Mouse (Mus musculus) hindbrain, embryonic 15.5 days (tissue): ENCODE results near the gene Cyfip2. TPM values are rescaled to one million over a fixed set of nuclear protein-coding genes. Genes with fewer than 3 reads are reported as not detected.
"Not testable (repeated sequence)": the region's sequence is repeated elsewhere in the genome, so short reads cannot be mapped to it uniquely, and the experiment has no call there.

Source experiments
- ATAC-seq: fragments of 200-750 bp; cut with Nextera tagmentation; 2 replicates; pipeline ENCODE4 v1.8.0; 2017; ENCODE audit warnings: low read depth, moderate number of reproducible peaks, moderate TSS enrichment; ENCODE audit not compliant: low FRiP score
- H3K27ac ChIP-seq: fragments of 300-500 bp; sonication (generic); replicated peaks from 2 replicates; pipeline ENCODE4 v1.5.1; 2015; ENCODE audit warnings: mild to moderate bottlenecking, inconsistent platforms
- H3K27me3 ChIP-seq: fragments of 300-500 bp; sonication (generic); 2 replicates; pipeline ENCODE4 v1.6.1; 2015; ENCODE audit warnings: control low read depth, inconsistent platforms
- H3K36me3 ChIP-seq: fragments of 300-500 bp; sonication (generic); 2 replicates; pipeline ENCODE4 v1.6.1; 2015; ENCODE audit warnings: control low read depth, inconsistent platforms
- H3K4me1 ChIP-seq: fragments of 300-500 bp; sonication (generic); replicated peaks from 2 replicates; pipeline ENCODE4 v1.6.1; 2015; ENCODE audit warnings: control low read depth, inconsistent platforms
- H3K4me2 ChIP-seq: fragments of 300-500 bp; sonication (generic); 2 replicates; pipeline ENCODE4 v1.6.1; 2015; ENCODE audit warnings: moderate library complexity, mild to moderate bottlenecking, inconsistent platforms
- H3K4me3 ChIP-seq: fragments of 300-500 bp; sonication (generic); 2 replicates; pipeline ENCODE4 v1.5.1; 2015; ENCODE audit warnings: mild to moderate bottlenecking, inconsistent platforms
- H3K9ac ChIP-seq: fragments of 300-500 bp; sonication (generic); 2 replicates; pipeline ENCODE4 v1.6.1; 2015; ENCODE audit warnings: inconsistent platforms
- H3K9me3 ChIP-seq: fragments of 300-500 bp; sonication (generic); 2 replicates; pipeline ENCODE4 v1.6.1; 2016; ENCODE audit warnings: control low read depth, inconsistent platforms
- WGBS: fragments of 180-500 bp; shearing (Covaris S2); methylation state at CpG from one replicate; pipeline ENCODE4 v1.1.7; 2015; 5-methylcytosine and 5-hydroxymethylcytosine counted together
- polyA plus RNA-seq: library from polyadenylated mRNA; unstranded; fragments of >200 nt; fragmentation: Nextera tagmentation; extraction: Ambion mirVana; gene quantifications from 2 replicates; pipeline ENCODE4 v1.2.1, GENCODE M21; 2015

Gene Cyfip2
- polyA plus RNA-seq, 1 experiment from 2014 or later: 95.4 TPM

- no peaks in the 10 kb centered on the region for H3K27me3 ChIP-seq
- H3K36me3 ChIP-seq: peaks cover 72% of the 10 kb centered on the region
- H3K9ac ChIP-seq: no peak overlapping the region
- H3K27ac ChIP-seq: no peak overlapping the region
- peaks cover 4% of the 10 kb centered on the region; the same call in 1 of the 2 replicates for H3K4me1 ChIP-seq
- no peak for ATAC-seq
- no peak overlapping the region for H3K4me2 ChIP-seq
- WGBS: 71% methylated on average over 20 of the region's 20 CpGs
- H3K4me3 ChIP-seq: no peak overlapping the region
- no peaks in the 10 kb centered on the region for H3K9me3 ChIP-seq
Observed at GRCm38 (mm10) chr11:46201636-46202546, 110.8 kb downstream of the Cyfip2 start.

DNA sequence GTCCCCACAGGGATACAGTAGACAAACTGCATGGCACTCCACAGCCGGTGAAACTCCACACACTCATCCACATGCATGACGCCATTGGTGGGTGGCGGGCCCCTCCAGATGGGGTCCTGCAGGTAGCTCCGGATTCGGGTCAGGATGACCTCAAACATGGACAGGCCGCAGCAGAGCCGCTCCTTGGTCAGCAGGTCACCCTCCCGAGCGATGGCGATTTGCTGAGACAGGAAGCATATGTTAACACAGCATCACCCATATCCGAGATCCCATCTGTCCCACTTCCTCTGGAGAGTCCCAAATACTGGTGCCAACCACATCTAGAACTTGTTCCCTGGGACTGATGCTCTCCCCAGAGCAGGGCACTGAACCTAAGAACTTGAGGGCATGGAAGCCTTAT is 112.0 kb downstream of the Cyfip2 start:
- H3K9ac ChIP-seq: no peak overlapping the region
- no peaks in the 10 kb centered on the region for H3K9me3 ChIP-seq
- no peak overlapping the region for H3K4me3 ChIP-seq
- H3K27ac ChIP-seq: no peak overlapping the region
- no peak overlapping the region for H3K4me2 ChIP-seq
- peaks cover 4% of the 10 kb centered on the region; the same call in 1 of the 2 replicates for H3K4me1 ChIP-seq
- no peak for ATAC-seq
- WGBS: 84% methylated on average over 11 of the region's 11 CpGs
- peaks cover 71% of the 10 kb centered on the region for H3K36me3 ChIP-seq
- no peaks in the 10 kb centered on the region for H3K27me3 ChIP-seq

GRCm38 (mm10) chr11:46194175-46194574 is 118.5 kb downstream of the Cyfip2 start:
- Histone ChIP-seq H3K4me1 (no peaks in the 10 kb centered on the region), H3K4me2 (no peak overlapping the region), H3K36me3 (peaks cover 58% of the 10 kb centered on the region), H3K4me3 (no peak overlapping the region), H3K9me3 (no peaks in the 10 kb centered on the region), H3K27ac (no peak overlapping the region), H3K9ac (no peak overlapping the region), H3K27me3 (no peaks in the 10 kb centered on the region)
- WGBS: 83% methylated on average over 4 of the region's 4 CpGs
- ATAC-seq: no peak

- H3K27me3 ChIP-seq: no peaks in the 10 kb centered on the region
- 0 out of 2 replicates have a peak, but pooled peaks cover 8% of the 10 kb centered on the region for H3K36me3 ChIP-seq
- no peak for ATAC-seq
- WGBS: 53% methylated on average over 2 of the region's 2 CpGs
- H3K4me1 ChIP-seq: peaks cover 7% of the 10 kb centered on the region
- H3K4me3 ChIP-seq: no peak overlapping the region
- H3K4me2 ChIP-seq: no peak overlapping the region
- H3K9me3 ChIP-seq: no peaks in the 10 kb centered on the region
- no peak overlapping the region for H3K9ac ChIP-seq
- H3K27ac ChIP-seq: no peak overlapping the region; the same call in 1 of the 2 replicates
Observed at GRCm38 (mm10) chr11:46188283-46188682, 124.4 kb downstream of the Cyfip2 start.

GRCm38 (mm10) chr11:46185486-46185885 is 127.2 kb downstream of the Cyfip2 start:
- Histone ChIP-seq H3K27ac (peak overlapping the region; percentile 34; the same call in 1 of the 2 replicates), H3K27me3 (no peaks in the 10 kb centered on the region), H3K36me3 (no peaks in the 10 kb centered on the region), H3K9ac (no peak overlapping the region), H3K9me3 (no peaks in the 10 kb centered on the region), H3K4me3 (no peak overlapping the region), H3K4me2 (no peak overlapping the region), H3K4me1 (peaks cover 7% of the 10 kb centered on the region)
- ATAC-seq: peak; percentile 59
- 30% methylated on average over 4 of the region's 4 CpGs for WGBS

- H3K27ac ChIP-seq: peak overlapping the region; percentile 34; the same call in 1 of the 2 replicates
- peaks cover 7% of the 10 kb centered on the region for H3K4me1 ChIP-seq
- no peak for ATAC-seq
- no peaks in the 10 kb centered on the region for H3K9me3 ChIP-seq
- no peaks in the 10 kb centered on the region for H3K27me3 ChIP-seq
- 68% methylated on average over 3 of the region's 3 CpGs for WGBS
- H3K4me3 ChIP-seq: no peak overlapping the region
- no peaks in the 10 kb centered on the region for H3K36me3 ChIP-seq
- no peak overlapping the region for H3K4me2 ChIP-seq
- H3K9ac ChIP-seq: no peak overlapping the region
Observed at GRCm38 (mm10) chr11:46184946-46185345, 127.7 kb downstream of the Cyfip2 start.

DNA sequence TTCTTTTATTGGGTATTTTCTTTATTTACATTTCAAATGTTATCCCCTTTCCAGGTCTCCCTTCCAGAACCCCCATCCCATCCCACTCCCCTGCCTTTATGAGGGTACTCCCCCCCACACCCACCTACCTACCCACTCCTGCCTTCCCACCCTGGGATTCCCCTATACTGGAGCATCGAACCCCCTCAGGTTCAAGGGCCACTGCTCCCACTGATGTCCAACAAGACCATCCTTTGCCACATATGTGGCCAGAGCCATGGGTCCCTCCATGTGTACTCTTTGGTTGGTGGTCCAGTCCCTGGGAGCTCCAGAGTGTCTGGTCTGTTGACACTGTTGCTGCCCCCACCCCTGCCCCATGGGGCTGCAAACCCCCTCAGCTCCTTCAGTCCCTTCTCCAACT is 130.6 kb downstream of the Cyfip2 start:
- not testable (repeated sequence) for H3K36me3 ChIP-seq, H3K27ac ChIP-seq, ATAC-seq, H3K27me3 ChIP-seq, H3K9me3 ChIP-seq, H3K4me2 ChIP-seq, H3K9ac ChIP-seq, H3K4me1 ChIP-seq, H3K4me3 ChIP-seq
- 96% methylated on average over 1 of the region's 1 CpGs for WGBS

GRCm38 (mm10) chr11:46177246-46178043 is 135.2 kb downstream of the Cyfip2 start:
- no peak for ATAC-seq
- WGBS: 75% methylated on average over 10 of the region's 10 CpGs
- no peak overlapping the region for H3K4me3 ChIP-seq
- no peaks in the 10 kb centered on the region for H3K27me3 ChIP-seq
- H3K9ac ChIP-seq: no peak overlapping the region
- H3K36me3 ChIP-seq: no peaks in the 10 kb centered on the region
- H3K9me3 ChIP-seq: no peaks in the 10 kb centered on the region
- H3K4me2 ChIP-seq: no peak overlapping the region
- no peaks in the 10 kb centered on the region for H3K4me1 ChIP-seq
- no peak overlapping the region for H3K27ac ChIP-seq

DNA sequence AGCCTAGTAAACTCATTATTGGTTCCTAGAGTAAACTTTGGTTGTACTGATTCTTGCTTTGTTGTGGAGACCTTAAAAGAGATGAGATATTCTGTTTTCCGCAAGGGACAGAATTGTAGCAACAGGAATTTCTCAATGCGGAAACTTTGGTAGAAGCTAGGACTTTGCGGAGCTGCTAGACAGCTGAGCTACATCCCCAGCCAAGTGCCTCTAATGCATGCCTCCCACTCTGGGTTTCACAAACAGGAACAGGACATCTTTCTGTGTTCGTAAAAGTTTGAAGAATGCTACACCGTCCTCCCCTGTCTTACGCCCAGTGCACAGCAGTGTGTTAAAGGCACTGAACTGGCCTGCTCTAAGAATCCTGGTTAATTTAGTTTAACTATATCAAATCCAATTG is 136.5 kb downstream of the Cyfip2 start:
- WGBS: 93% methylated on average over 6 of the region's 6 CpGs
- Histone ChIP-seq H3K9ac (no peak overlapping the region), H3K27ac (no peak overlapping the region), H3K27me3 (no peaks in the 10 kb centered on the region), H3K9me3 (no peaks in the 10 kb centered on the region), H3K4me3 (no peak overlapping the region), H3K4me2 (no peak overlapping the region), H3K4me1 (no peaks in the 10 kb centered on the region), H3K36me3 (no peaks in the 10 kb centered on the region)
- ATAC-seq: no peak

GRCm38 (mm10) chr11:46172128-46172527 is 140.5 kb downstream of the Cyfip2 start:
- Histone ChIP-seq H3K27me3 (no peaks in the 10 kb centered on the region), H3K4me3 (no peak overlapping the region), H3K4me1 (no peaks in the 10 kb centered on the region), H3K27ac (no peak overlapping the region), H3K9me3 (no peaks in the 10 kb centered on the region), H3K36me3 (no peaks in the 10 kb centered on the region), H3K9ac (no peak overlapping the region), H3K4me2 (no peak overlapping the region)
- no peak for ATAC-seq
- WGBS: 92% methylated on average over 9 of the region's 9 CpGs

- Histone ChIP-seq H3K4me3 (no peak overlapping the region), H3K27ac (no peak overlapping the region), H3K9ac (no peak overlapping the region), H3K4me1 (peaks cover 9% of the 10 kb centered on the region), H3K4me2 (no peak overlapping the region), H3K36me3 (no peaks in the 10 kb centered on the region), H3K9me3 (no peaks in the 10 kb centered on the region), H3K27me3 (peaks cover 6% of the 10 kb centered on the region; the same call in 1 of the 2 replicates)
- WGBS: 33% methylated on average over 3 of the region's 3 CpGs
- ATAC-seq: no peak
Observed at GRCm38 (mm10) chr11:46169908-46170307, 142.8 kb downstream of the Cyfip2 start.

GRCm38 (mm10) chr11:46168506-46168905 is 144.2 kb downstream of the Cyfip2 start:
- Histone ChIP-seq H3K4me3 (no peak overlapping the region), H3K36me3 (no peaks in the 10 kb centered on the region), H3K27ac (no peak overlapping the region), H3K4me2 (no peak overlapping the region), H3K9ac (no peak overlapping the region), H3K4me1 (peaks cover 9% of the 10 kb centered on the region), H3K9me3 (no peaks in the 10 kb centered on the region), H3K27me3 (peaks cover 6% of the 10 kb centered on the region; the same call in 1 of the 2 replicates)
- WGBS: 93% methylated on average over 7 of the region's 7 CpGs
- no peak for ATAC-seq
